Mouse (Mus musculus) midbrain, embryonic 12.5 days (tissue): Measurements from ENCODE around the gene Cln3. TPM values are rescaled to one million over a fixed set of nuclear protein-coding genes. Genes with fewer than 3 reads are reported as not detected.

Experiments used
- ATAC-seq: fragments of 200-750 bp; cut with Nextera tagmentation; 2 replicates; pipeline ENCODE4 v1.8.0; 2017; ENCODE audit warnings: low read depth, moderate TSS enrichment, moderate library complexity; ENCODE audit not compliant: low FRiP score
- H3K27ac ChIP-seq: fragments of 300-500 bp; sonication (generic); replicated peaks from 2 replicates; pipeline ENCODE4 v1.5.1; 2016; ENCODE audit warnings: mild to moderate bottlenecking
- H3K27me3 ChIP-seq: fragments of 300-500 bp; sonication (generic); 2 replicates; pipeline ENCODE4 v1.6.1; 2016; ENCODE audit warnings: mild to moderate bottlenecking
- H3K36me3 ChIP-seq: fragments of 300-500 bp; sonication (generic); 2 replicates; pipeline ENCODE4 v1.6.1; 2016
- H3K4me1 ChIP-seq: fragments of 300-500 bp; sonication (generic); 2 replicates; pipeline ENCODE4 v1.6.1; 2016
- H3K4me2 ChIP-seq: fragments of 300-500 bp; sonication (generic); replicated peaks from 2 replicates; pipeline ENCODE4 v1.6.1; 2016; ENCODE audit warnings: mild to moderate bottlenecking, moderate library complexity
- H3K4me3 ChIP-seq: fragments of 300-500 bp; sonication (generic); 2 replicates; pipeline ENCODE4 v1.5.1; 2016; ENCODE audit warnings: mild to moderate bottlenecking
- H3K9ac ChIP-seq: fragments of 300-500 bp; sonication (generic); replicated peaks from 2 replicates; pipeline ENCODE4 v1.6.1; 2016; ENCODE audit warnings: mild to moderate bottlenecking, moderate library complexity
- H3K9me3 ChIP-seq: fragments of 300-500 bp; sonication (generic); 2 replicates; pipeline ENCODE4 v1.6.1; 2016; ENCODE audit warnings: mild to moderate bottlenecking
- WGBS: fragments of 180-500 bp; shearing (Covaris S2); methylation state at CpG from one replicate; pipeline ENCODE4 v1.1.7; 2016; 5-methylcytosine and 5-hydroxymethylcytosine counted together
- polyA plus RNA-seq: library from polyadenylated mRNA; unstranded; fragments of >200 nt; fragmentation: Nextera tagmentation; extraction: Ambion mirVana; gene quantifications from 2 replicates; pipeline ENCODE4 v1.2.1, GENCODE M21; 2016

Cln3 gene
- polyA plus RNA-seq, 1 experiment from 2014 or later = 29.2 TPM

GRCm38 (mm10) chr7:126587779-126588178 is 2.2 kb upstream of the Cln3 start:
- H3K9ac ChIP-seq = peak overlapping the region; percentile 20; the same call in 1 of the 2 replicates
- peak; percentile 34; the same call in 1 of the 2 replicates for ATAC-seq
- WGBS = 3% methylated on average over 16 of the region's 16 CpGs
- no peak overlapping the region for H3K27ac ChIP-seq
- no peaks in the 10 kb centered on the region for H3K36me3 ChIP-seq
- peak overlapping the region; percentile 30 for H3K4me2 ChIP-seq
- peaks cover 40% of the 10 kb centered on the region for H3K27me3 ChIP-seq
- peaks cover 10% of the 10 kb centered on the region; the same call in 1 of the 2 replicates for H3K4me1 ChIP-seq
- no peak overlapping the region for H3K4me3 ChIP-seq
- H3K9me3 ChIP-seq = no peaks in the 10 kb centered on the region

- Histone ChIP-seq H3K9me3 (no peaks in the 10 kb centered on the region), H3K36me3 (no peaks in the 10 kb centered on the region), H3K4me2 (no peak overlapping the region), H3K4me3 (no peak overlapping the region), H3K27me3 (peaks cover 40% of the 10 kb centered on the region), H3K9ac (no peak overlapping the region), H3K4me1 (peaks cover 15% of the 10 kb centered on the region), H3K27ac (no peak overlapping the region)
- WGBS = 67% methylated on average over 8 of the region's 8 CpGs
- ATAC-seq = no peak
Observed at GRCm38 (mm10) chr7:126586839-126587238, 1.2 kb upstream of the Cln3 start.

- Histone ChIP-seq H3K27ac (no peak within 1 kb of the TSS), H3K27me3 (peaks cover 40% of the 10 kb centered on the region), H3K4me1 (peaks cover 18% of the 10 kb centered on the region), H3K36me3 (no peaks in the 10 kb centered on the region), H3K4me3 (peak within 1 kb of the TSS; percentile 65), H3K9ac (no peak within 1 kb of the TSS), H3K9me3 (no peaks in the 10 kb centered on the region), H3K4me2 (peak within 1 kb of the TSS; percentile 78)
- ATAC-seq = no peak
- 86% methylated on average over 8 of the region's 8 CpGs for WGBS
Observed at GRCm38 (mm10) chr7:126584506-126584977, 1.1 kb downstream of the Cln3 start, which contains the start of gene Apobr. Apobr (plus strand) TSS chr7:126584942.

- Histone ChIP-seq H3K4me1 (peaks cover 18% of the 10 kb centered on the region), H3K36me3 (no peaks in the 10 kb centered on the region), H3K4me3 (peak overlapping the region; percentile 65), H3K9ac (peak overlapping the region; percentile 57; the same call in 1 of the 2 replicates), H3K4me2 (peak overlapping the region; percentile 78), H3K27ac (no peak overlapping the region), H3K9me3 (no peaks in the 10 kb centered on the region), H3K27me3 (peaks cover 34% of the 10 kb centered on the region)
- no peak for ATAC-seq
- WGBS = 61% methylated on average over 6 of the region's 6 CpGs
Observed at GRCm38 (mm10) chr7:126583761-126584160, 1.9 kb downstream of the Cln3 start.

GRCm38 (mm10) chr7:126583251-126583709 is 2.3 kb downstream of the Cln3 start:
- peak; percentile 82 for ATAC-seq
- Histone ChIP-seq H3K9me3 (no peaks in the 10 kb centered on the region), H3K4me3 (peak overlapping the region; percentile 65), H3K4me2 (peak overlapping the region; percentile 78), H3K9ac (peak overlapping the region; percentile 57), H3K4me1 (peaks cover 18% of the 10 kb centered on the region), H3K27ac (peak overlapping the region; percentile 70), H3K27me3 (peaks cover 34% of the 10 kb centered on the region), H3K36me3 (peaks cover 3% of the 10 kb centered on the region; the same call in 1 of the 2 replicates)
- 1% methylated on average over 22 of the region's 22 CpGs for WGBS

GRCm38 (mm10) chr7:126582759-126583158 is 2.9 kb downstream of the Cln3 start:
- H3K27ac ChIP-seq = peak overlapping the region; percentile 70; the same call in 1 of the 2 replicates
- WGBS = 3% methylated on average over 20 of the region's 20 CpGs
- H3K36me3 ChIP-seq = peaks cover 5% of the 10 kb centered on the region
- peak overlapping the region; percentile 57 for H3K9ac ChIP-seq
- ATAC-seq = peak; percentile 70
- peak overlapping the region; percentile 65 for H3K4me3 ChIP-seq
- peaks cover 13% of the 10 kb centered on the region for H3K4me1 ChIP-seq
- no peaks in the 10 kb centered on the region for H3K9me3 ChIP-seq
- H3K27me3 ChIP-seq = peaks cover 34% of the 10 kb centered on the region
- H3K4me2 ChIP-seq = peak overlapping the region; percentile 78

- Histone ChIP-seq H3K27me3 (peaks cover 24% of the 10 kb centered on the region), H3K9me3 (no peaks in the 10 kb centered on the region), H3K27ac (no peak overlapping the region), H3K4me1 (peaks cover 11% of the 10 kb centered on the region), H3K9ac (no peak overlapping the region), H3K36me3 (peaks cover 13% of the 10 kb centered on the region), H3K4me3 (no peak overlapping the region), H3K4me2 (no peak overlapping the region)
- ATAC-seq = no peak
- WGBS = 86% methylated on average over 6 of the region's 6 CpGs
Observed at GRCm38 (mm10) chr7:126581661-126582060, 4.0 kb downstream of the Cln3 start.

- 57% methylated on average over 8 of the region's 8 CpGs for WGBS
- H3K36me3 ChIP-seq = peaks cover 29% of the 10 kb centered on the region
- no peak overlapping the region for H3K9ac ChIP-seq
- no peaks in the 10 kb centered on the region for H3K9me3 ChIP-seq
- H3K4me3 ChIP-seq = no peak overlapping the region
- H3K4me1 ChIP-seq = peaks cover 11% of the 10 kb centered on the region
- no peak overlapping the region for H3K4me2 ChIP-seq
- no peak for ATAC-seq
- no peak overlapping the region for H3K27ac ChIP-seq
- no peaks in the 10 kb centered on the region for H3K27me3 ChIP-seq
Observed at GRCm38 (mm10) chr7:126579172-126579571, 6.4 kb downstream of the Cln3 start.

GRCm38 (mm10) chr7:126576946-126577345 is 8.7 kb downstream of the Cln3 start:
- Histone ChIP-seq H3K9me3 (no peaks in the 10 kb centered on the region), H3K4me1 (peaks cover 4% of the 10 kb centered on the region), H3K4me3 (no peak overlapping the region), H3K36me3 (peaks cover 38% of the 10 kb centered on the region), H3K27ac (no peak overlapping the region), H3K4me2 (no peak overlapping the region), H3K9ac (no peak overlapping the region), H3K27me3 (no peaks in the 10 kb centered on the region)
- ATAC-seq = no peak
- WGBS = 52% methylated on average over 8 of the region's 8 CpGs

GRCm38 (mm10) chr7:126566094-126566765 is 19.4 kb downstream of the Cln3 start, which contains the start of gene Eif3c:
Eif3c (minus strand) TSS chr7:126566411.
- Histone ChIP-seq H3K27ac (peak within 1 kb of the TSS; percentile 67), H3K9me3 (no peaks in the 10 kb centered on the region), H3K27me3 (no peaks in the 10 kb centered on the region), H3K4me1 (peaks cover 6% of the 10 kb centered on the region), H3K4me3 (peak within 1 kb of the TSS; percentile 99), H3K4me2 (peak within 1 kb of the TSS; percentile 70), H3K9ac (peak within 1 kb of the TSS; percentile 82), H3K36me3 (peaks cover 33% of the 10 kb centered on the region)
- under 1% methylated on average over 46 of the region's 46 CpGs for WGBS
- peak; percentile 93 for ATAC-seq

GRCm38 (mm10) chr7:126565693-126566092 is 19.9 kb downstream of the Cln3 start:
- Histone ChIP-seq H3K27me3 (no peaks in the 10 kb centered on the region), H3K36me3 (peaks cover 38% of the 10 kb centered on the region), H3K27ac (peak overlapping the region; percentile 67), H3K4me3 (peak overlapping the region; percentile 99), H3K4me2 (peak overlapping the region; percentile 70), H3K9me3 (no peaks in the 10 kb centered on the region), H3K4me1 (peaks cover 6% of the 10 kb centered on the region), H3K9ac (peak overlapping the region; percentile 82)
- no peak for ATAC-seq
- WGBS = under 1% methylated on average over 28 of the region's 28 CpGs

GRCm38 (mm10) chr7:126556635-126557034 is 29.0 kb downstream of the Cln3 start:
- Histone ChIP-seq H3K27me3 (no peaks in the 10 kb centered on the region), H3K27ac (no peak overlapping the region), H3K9ac (no peak overlapping the region), H3K4me3 (no peak overlapping the region), H3K4me2 (no peak overlapping the region), H3K4me1 (no peaks in the 10 kb centered on the region), H3K9me3 (no peaks in the 10 kb centered on the region), H3K36me3 (peaks cover 96% of the 10 kb centered on the region)
- ATAC-seq = no peak
- WGBS = 96% methylated on average over 5 of the region's 5 CpGs
